Mouse (Mus musculus): Measurements from ENCODE around the gene Triobp.
A peak's percentile ranks its signal among the peaks of the same experiment; 100 is the strongest.
"Not testable (repeated sequence)": the region's sequence is repeated elsewhere in the genome, so short reads cannot be mapped to it uniquely, and the experiment has no call there.

Triobp gene

GRCm38 (mm10) chr15:79030551-79031435, 83.3 kb downstream of the Triobp start:
- peak; percentile 45 to 47 for DNase-seq (ENCODE audit: low spot score in 2 of 2)

- not testable (repeated sequence) for DNase-seq (ENCODE audit: low spot score in 2 of 2)
Measured at GRCm38 (mm10) chr15:79031908-79032307, 84.4 kb downstream of the Triobp start.

DNA sequence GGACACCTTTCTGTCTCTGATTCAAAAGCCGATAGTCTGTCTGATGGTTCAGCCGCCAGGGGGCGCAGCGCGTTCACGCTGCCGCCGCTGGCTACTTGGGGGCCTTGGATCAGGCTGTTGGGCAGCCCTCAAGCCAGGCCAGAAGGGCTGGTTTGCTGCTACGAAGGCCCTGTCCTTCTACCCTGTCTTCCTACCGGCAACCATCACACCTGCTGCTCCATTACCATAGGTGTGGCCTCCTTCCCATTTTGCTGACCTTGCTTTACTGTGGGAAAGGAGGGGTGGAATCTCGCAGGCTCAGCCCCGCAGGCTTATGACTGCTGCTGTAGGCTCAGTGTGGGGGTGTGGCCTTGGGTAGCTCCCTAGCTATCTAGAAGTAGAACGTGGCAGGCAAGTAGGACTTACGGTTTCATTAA, 90.4 kb downstream of the Triobp start:
- peak; percentile 28 to 70 for DNase-seq (ENCODE audit: low spot score in 2 of 2)

- no peak for DNase-seq (ENCODE audit: low spot score in 2 of 2)
Measured at GRCm38 (mm10) chr15:79038331-79038730, 90.8 kb downstream of the Triobp start.

DNA sequence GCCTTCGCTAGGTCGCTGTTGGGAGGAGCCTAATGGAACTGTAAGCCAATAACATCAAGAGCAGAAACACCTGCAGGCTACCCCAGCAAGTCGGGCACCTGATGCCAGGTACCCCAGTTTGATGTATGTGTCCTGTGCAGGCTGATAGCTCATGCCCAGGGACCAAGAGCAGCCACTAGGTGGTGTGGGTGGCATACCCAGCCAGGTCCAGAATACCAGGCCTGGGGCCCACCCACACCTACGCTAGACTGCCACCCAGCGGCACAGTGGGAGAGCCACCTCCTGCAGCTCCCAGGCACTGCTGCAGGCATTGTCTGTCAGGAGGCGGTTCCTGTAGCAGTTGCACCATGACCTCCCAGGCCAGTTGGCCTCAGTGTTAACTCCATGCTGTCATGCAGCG, 91.3 kb downstream of the Triobp start:
- DNase-seq (ENCODE audit: low spot score in 2 of 2), result peak; percentile 83 to 93

GRCm38 (mm10) chr15:79040501-79041416, 93.2 kb downstream of the Triobp start:
- peak in 1 of 2 experiments; percentile 41 for DNase-seq (ENCODE audit: low spot score in 2 of 2)

GRCm38 (mm10) chr15:79041585-79041984, 94.1 kb downstream of the Triobp start, which contains the start of gene Galr3:
Galr3 (plus strand) TSS chr15:79041885.
- no peak for DNase-seq (ENCODE audit: low spot score in 2 of 2)

GRCm38 (mm10) chr15:79042721-79043491, 95.4 kb downstream of the Triobp start:
- no peak for DNase-seq (ENCODE audit: low spot score in 2 of 2)

GRCm38 (mm10) chr15:79044837-79045236, 97.3 kb downstream of the Triobp start:
- no peak for DNase-seq (ENCODE audit: low spot score in 2 of 2)

- DNase-seq (ENCODE audit: low spot score in 2 of 2), result no peak
Measured at GRCm38 (mm10) chr15:79048186-79048585, 100.7 kb downstream of the Triobp start.

DNA sequence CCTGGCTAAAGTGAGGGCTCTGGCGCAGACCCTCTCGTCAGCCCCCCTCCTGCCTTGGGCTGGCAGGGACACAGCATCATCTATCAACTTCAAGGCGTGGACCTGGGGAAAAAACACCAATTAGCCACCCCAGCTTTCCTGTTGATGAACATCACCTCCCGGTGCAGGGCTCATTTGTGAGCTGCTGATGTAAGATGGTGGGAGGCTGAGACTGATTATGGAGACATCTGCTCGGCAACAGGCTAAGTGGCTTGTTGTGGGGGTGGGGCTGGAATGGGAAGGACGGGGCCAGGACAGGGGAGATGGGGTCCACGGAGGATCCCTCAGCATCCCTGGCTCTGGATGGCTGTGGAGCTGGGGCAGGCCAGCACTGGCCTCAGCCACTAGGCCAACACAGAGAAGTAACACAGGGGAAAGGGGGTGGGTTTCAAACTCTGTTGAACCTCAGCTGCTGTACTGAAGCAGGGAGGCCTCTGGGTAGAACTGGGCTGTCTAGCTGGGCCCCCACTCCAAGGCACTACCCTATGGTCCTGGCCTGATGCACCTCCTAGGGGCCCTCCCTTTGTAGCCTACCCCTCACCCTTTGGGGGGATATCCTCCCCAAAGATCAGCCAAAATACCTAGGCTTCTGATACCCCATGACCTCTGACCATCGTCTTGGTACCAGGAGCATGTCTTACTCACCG, 102.8 kb downstream of the Triobp start:
- no peak for DNase-seq (ENCODE audit: low spot score in 2 of 2)

DNA sequence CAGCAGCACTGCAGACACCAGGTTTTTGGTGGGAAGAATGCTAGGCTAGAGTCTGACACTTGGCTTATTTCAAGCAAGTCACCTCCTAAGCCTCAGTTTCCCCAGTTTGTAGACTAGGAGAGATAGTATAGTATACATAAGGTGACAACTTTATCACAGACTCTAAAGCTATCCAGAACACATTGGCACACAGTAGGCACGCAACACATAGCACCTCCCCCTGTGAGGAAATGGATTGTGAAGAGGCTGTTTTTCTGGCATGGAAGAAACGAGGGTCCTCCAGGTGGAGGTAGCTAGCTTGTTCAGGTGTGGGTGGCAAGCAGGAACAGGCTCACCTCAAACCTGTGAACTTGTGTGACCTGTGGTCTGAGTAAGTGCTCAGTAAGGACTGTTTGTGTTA, 103.4 kb downstream of the Triobp start:
- DNase-seq (ENCODE audit: low spot score in 2 of 2), result no peak

DNA sequence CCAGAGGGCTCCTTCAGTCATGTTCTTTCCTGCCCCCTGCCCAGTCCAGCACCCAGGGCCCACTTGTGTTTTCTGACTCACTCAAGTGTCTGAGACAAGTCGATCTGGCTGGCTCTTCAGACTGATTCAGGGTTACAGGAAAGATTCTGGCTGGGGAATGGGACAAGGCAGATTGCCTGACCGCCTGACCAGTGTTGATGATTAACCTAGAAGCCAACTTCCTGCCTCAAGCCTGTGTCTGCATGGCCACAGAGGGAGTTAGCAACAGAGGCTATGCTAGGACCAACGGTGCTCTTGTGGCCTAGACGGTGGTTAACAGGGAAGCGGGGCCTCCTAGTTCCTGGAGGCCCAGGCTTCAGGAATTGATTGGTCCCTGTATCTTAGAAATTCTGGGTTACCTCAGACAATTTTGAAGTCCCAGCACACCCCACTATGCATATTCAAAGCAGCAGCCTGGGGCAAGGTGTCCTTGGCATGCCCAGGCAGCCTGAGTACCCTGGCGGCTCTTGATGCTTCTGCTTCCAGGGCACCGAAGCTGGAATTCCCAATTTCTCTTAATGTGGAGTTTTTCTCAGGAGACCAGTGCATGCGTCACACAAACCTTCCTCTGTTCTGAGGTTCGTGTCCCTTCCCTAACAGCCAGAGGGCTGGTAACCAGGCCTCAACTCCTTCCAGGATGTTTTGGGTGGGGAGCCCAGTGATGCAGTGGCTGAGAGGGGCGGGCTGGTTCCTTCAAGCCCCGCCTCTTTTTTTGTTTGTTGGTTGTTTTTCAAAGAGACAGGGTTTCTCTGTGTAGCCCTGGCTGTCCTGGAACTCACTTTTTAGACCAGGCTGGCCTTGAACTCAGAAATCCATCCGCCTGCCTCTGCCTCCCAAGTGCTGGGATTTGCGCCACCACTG, 104.2 kb downstream of the Triobp start:
- no peak for DNase-seq (ENCODE audit: low spot score in 2 of 2)

DNA sequence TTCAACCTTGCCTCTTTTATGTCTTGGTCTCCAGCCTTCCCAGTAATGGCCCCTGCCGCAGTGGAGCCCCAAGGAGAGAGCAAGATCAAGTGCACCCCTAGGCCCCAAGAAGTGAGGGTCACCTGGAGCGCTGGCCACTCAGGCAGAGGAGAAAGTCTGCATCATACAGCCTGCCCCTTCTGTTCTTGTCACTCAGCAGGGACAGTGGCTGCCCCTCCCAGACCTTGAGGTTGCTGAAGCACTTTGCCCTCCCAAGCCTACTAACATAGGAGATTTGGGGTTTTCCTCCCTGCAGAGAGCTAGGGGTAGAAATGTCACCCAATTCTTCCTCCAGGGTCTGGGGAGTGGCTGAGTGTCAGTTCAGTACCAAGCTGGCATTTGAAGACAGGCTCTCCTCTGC, 104.8 kb downstream of the Triobp start:
- no peak for DNase-seq (ENCODE audit: low spot score in 2 of 2)
